Mouse (Mus musculus) lung, adult 2 months (tissue): ENCODE data around the gene Col15a1.

Experiments used
- CTCF ChIP-seq: fragments of 200-500 bp; IDR thresholded peaks from 2 replicates; pipeline ENCODE4 v1.5.1; 2011; ENCODE audit warnings: mild to moderate bottlenecking, low read length, control low read depth; ENCODE audit not compliant: insufficient read depth
- POLR2A ChIP-seq: fragments of 200-500 bp; IDR thresholded peaks from 2 replicates; pipeline ENCODE4 v1.6.1; 2011; ENCODE audit warnings: low read depth, mild to moderate bottlenecking, control low read depth, low read length, borderline replicate concordance; ENCODE audit errors: extremely low read depth

DNA sequence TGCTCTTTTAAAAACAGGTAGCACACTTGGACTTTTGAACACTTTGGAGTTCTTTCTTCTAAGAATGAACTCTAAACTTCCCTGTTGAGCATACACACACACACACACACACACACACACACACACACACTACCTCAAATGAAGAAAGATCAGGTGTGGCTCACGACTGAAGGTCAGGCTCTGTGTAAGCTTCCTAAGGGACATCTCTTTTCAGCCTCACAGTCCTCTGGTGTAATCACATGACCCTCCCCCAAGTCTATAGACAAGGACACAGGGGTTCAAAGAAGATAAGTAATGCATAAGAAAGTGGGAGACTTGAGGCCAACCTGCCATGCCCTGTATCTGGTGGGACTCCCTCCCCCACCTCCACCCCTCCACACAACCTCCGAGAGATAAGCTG, 82.5 kb downstream of the Col15a1 start:
- TF ChIP-seq POLR2A (no peak), CTCF (no peak)
